Mouse (Mus musculus) WW6 (cell line): Measurements from ENCODE around the gene Focad.

ENCODE experiments used
- DNase-seq: peaks from one replicate; pipeline ENCODE4 v3.0.0-alpha.2; 2013; ENCODE audit warnings: low read depth, low spot score

Focad gene

DNA sequence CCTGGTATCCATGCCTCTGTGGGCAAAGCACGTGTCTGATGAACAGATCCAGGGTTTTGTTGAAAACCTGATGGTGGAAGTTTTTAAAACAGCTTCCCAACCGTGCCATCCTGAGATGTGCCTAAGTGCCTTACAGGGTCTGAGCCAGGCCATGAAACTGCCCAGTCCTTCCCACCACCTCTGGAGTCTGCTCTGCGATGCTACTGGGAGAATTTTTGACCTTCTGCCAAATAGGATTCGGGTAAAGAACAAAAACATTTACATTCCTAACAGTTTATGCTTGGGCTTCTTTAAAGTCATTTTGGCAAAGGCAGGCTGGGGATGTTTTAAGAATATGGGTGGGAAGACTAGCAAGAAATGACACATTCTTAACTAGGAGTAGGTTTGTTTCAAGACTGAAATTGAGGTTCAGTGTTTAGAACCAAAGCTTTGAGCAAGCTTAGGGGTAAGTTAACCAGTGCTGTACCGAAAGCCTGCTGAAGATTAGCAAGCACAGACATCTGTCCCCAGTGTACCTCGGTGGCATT lies 302.6 kb downstream of the Focad start:
- no peak for DNase-seq

DNA sequence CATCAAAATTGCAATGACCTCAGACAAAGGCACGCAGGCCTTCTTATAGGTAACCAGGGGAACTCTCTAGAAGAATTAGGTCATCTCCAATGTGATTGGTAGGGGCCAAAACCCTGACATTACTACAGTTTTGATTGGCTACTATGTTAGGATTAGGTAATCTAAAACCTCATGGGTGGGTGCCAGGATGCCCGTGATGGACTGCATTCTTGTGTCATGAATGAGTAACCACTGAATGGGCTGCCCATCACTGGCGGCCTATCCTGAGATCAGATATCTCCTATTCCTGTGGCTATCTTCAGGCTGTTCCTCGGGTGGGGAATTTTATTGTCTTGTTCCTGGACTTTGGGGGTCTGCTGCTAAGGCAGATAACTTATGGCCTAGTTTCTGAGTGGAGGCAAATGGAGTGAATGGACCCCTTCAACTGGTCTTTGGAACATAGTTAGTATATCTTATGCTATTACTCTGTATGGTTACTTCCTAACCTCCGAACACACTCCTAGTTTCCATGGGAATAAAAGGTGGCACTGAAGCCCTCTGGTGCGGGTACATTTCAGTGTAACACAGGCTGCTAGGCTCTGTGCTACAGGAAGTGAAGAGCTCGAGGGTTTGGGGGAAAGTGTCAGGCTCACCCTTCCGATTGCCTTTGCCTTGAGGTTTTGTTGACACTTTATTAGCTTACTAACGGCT lies 306.0 kb downstream of the Focad start:
- DNase-seq = no peak

DNA sequence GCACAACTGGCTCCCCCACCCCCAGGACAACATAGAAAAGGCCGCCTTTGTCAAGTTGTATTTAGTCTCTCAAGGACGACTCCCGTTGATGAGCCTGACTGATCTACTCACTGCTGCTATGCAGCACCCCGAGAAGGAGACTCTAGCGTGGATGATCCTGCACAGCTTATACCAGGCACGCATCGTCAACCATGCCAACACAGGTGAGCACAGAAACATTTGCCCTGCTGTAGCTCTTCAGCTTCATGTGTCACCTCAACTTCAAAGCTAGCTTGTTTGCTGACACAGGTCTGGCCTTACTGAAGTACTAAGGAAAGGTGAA lies 306.5 kb downstream of the Focad start:
- DNase-seq = no peak

DNA sequence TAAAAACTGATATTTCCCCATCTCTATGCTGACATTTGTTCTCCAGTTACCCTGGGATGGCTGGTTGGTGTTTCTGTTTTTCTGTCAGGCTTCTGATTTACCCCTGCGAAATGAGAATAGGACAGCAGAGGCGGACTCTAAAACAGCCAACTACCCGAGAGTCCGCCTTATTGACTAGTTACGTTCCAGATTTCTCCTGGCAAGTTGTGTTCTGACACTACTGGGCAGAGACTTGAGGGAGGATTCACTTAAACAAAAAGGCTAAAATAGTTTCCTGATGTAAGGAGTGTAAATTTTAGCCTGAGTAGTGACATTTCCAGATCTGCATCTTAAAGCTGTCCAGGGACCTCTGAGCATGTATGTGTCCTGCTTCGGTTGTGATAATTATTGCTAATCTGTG lies 308.5 kb downstream of the Focad start:
- DNase-seq = no peak

DNA sequence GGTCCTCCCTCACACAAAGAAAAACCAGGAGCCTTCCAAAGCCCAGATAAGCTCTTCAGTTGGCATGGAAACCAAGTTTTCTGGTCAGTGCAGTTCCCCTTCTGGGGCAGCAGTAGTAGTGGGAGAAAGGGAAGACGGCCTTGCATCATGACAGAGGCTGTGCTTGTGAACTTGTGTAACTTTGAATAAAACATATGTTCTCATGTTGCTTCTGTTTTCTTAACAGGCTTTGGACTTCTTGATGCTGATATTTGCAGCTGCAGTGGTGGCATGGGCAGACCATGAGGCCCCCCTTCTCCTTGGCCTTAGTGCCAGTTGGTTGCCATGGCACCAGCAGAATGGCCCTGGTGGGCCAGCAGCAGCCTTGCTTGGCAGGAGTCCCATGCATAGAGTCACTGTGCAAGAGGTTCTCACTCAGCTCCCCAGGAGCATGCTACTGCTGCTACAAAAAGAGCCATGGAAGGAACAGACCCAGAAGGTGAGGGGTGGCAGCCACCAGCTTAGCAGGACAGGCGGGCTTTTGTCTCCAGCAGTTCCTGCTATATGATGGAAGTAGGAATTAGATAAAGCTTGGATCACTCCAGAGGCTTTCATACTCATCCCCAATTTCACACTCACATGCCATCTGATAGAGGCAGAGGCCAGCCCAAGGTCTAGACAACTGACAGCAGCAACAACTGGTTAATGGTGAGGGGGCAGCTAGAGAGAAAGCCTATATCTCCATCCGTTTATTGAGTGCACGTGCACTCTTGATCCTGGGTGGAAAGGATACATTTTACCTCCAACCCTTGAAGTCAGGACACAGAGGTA lies 312.7 kb downstream of the Focad start:
- DNase-seq = no peak

DNA sequence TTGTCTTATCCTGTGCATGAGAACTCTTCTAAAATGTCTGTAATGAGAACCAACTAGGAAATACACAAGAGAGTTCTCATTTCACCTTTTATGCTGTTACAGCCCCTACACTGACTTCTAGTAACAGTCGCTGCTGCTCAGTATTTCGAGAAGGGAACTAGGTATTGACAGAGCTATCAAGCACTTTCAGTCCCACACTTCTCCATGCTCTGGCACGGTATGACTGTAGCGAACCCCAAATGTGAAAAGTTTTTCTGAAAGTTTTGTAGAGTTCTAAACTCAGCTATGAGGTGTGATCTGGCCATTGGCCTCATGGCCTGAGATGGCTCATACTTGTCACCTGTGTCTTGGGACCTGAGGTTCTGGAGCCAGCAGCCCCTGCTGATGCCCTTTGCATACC lies 314.9 kb downstream of the Focad start:
- DNase-seq = no peak

DNA sequence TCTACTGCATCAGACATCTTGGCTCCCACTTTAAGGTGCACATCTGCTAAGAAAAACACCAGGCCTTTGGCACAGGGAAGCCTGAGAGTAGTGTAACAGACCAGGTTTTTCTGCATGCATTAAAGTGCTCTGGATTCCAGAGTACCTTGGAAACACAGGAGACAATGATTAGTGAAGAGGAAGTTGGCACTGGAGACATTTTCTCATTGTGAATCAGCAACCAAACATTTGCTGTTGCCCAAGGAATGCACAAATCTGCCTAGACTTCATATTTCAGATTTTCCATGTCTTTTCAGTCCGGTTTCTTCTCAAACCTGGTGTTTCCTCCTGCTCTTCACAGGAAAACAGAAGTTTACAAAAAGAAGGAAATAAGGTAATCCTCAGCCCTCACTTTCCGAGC lies 317.9 kb downstream of the Focad start:
- no peak for DNase-seq

DNA sequence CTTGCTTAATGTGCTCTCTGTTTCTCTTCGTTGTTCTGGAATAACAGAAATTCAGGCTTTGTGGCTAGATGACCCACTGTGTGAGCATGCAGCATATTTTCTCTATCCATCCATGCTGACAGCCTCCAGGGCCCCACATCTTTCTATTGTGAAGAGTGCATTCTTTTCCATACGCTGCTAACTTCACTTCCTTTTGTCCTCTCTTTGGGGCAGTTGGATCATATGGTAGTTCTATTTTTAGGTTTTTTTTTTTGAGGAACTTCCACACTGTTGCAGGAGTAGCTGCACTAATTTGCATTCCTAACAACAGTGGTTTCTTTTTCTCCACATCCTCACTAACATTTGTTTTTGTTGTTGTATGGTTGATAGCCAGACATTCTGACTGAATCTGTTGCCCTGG lies 320.6 kb downstream of the Focad start:
- no peak for DNase-seq

DNA sequence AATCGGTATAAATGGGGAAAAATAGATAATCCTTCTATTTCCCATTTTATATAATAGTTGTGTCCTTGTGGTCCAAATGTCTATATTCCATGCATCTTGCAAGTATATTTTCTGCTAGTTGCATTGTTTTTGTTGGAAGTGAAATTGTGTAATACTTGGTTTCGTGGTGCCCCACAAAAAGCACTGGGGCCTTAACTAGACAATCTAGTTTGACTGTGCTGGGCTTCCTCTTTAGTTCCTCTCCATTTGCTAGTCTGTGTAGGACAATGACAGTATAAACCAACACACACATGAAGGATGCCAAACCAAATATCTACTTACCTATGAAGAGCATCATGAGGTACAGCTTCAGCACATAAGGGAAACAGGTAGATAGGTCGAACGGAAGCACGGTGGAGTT lies 324.9 kb downstream of the Focad start:
- no peak for DNase-seq

DNA sequence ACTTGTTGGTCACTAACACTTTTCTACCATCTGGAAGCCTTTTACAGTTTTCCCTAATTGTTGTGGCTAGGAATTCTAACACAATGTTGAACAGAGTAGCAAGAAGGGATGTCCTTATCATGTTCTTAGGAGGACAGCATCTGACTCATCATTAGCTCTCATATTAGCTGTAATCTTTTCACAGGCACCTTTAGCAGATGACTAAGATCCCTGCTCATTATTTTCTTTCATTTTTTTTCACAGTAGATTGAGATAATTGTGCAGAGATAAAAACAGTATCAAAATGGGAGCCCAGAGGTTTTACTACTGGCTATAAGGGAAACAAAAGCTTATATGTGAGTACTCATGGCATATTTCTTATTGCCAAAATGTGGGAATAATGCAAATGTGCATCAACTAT lies 330.1 kb downstream of the Focad start:
- no peak for DNase-seq

DNA sequence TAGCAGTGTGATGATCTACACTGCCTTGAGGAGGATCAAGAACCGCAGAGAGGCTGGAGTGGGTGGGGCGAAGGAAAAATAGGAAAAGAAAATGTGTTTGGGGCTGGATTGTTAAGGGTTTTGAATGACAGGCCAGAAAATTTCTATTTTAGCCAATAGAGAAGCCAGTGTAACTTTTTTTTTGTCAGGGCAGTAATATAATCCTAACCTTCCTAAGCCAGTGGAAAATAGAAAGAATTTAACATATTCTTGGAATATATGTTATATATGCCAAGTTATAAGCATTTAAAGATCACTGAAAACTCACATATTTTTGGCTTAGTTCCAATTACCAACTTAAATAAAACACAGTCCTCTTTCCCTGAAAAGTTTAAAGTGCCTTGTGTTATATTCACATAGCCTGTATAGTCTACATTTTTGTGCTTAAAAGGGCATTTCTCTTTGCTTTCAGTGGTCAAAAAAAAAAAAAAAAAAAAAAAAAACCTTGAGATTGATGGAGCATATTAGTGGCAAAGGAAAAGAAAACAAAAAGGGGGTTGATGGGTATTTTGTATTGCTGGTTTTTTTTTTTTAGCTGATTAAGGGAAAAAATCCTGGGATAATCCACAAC lies 333.3 kb downstream of the Focad start:
- no peak for DNase-seq

DNA sequence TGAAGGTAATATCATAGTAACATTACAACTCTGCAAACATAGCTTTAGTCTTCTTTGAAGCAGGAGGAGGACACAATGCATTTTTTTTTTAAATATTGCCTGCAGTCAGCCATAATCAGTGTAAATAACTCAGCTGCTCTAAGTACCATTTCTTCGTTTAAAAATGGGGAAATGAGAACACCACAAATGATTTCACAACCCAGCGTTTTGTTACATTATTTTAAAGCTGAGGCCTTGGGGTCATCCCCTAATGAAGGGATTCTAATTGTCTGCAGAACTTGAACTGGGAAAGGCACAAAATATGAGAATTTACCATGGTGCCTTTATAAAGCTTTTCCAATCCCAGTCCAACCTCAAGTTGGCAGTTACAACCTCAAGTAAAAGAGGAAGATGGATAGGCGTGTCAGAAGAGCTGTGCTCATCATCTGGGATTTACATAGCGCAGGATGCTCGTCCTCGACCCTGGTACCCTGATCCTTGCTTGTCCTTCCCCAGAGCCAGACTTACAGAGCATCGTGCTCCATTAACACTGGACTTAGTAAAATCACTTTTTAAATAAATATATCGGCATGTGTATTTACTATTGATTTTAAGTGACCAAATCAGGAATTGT lies 338.1 kb downstream of the Focad start:
- no peak for DNase-seq

DNA sequence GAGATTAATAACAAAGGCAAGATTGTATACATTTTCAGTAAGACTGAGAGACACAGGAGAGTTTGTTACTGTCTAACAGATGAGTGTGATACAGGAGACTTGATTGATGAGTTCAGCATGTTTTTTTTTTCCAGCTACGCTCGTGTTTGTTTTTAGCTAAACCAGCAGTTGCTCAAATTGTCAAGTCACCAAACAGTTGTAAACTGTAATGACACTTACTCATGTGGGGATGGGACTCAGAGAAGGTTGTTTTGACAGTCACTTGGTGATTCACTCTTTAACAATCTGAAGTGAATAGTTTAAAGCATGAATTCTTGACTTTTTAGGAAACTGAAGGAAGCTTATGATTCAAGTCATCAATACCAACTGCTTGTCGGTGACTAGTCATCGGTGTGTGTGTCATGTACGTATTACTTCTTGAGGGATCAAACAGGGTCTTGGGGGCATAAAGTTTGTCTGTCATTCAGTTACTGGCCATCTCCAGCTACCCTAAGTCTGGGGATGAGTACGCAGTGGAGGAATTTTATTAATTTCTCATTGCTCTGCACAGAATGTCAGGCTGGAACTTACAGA lies 342.2 kb downstream of the Focad start:
- DNase-seq = no peak

DNA sequence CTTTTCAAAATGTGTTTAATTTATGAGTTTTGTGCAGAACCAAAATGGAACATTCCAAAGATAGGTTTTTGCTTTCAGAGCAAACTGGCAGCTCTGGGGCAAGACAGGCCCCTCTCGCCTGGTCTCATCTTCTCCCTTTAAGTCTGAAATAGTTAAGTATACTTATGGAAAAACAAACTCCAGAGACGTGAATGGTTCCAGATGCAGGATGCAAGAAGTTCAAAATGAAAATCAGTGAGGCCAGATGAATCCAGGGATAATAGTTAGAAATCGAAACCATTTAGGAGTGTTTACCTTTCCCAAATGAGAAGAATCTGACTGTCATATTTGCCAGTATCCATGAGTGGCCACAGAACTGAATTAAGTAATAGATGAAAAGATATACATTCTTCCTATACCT lies 342.7 kb downstream of the Focad start:
- no peak for DNase-seq

DNA sequence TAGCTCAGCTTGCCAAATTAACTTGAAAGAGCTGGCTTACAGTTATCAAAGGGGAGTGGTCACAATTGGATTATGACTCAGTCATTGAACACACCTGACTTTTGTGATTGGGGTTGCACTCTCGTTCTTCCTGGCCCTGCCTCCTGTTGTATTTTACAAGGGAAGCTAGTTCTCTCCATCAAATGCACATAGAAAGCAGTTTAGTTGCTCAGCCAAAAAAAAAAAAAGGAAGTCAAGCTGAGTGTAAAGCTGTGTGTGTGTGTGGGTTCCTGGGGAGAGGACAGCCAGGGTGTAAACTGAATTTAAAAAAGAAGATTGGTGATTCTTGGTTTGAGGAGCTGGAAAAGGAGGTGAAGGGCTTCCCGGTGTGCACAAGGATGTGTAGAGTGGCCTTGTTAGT lies 343.5 kb downstream of the Focad start:
- DNase-seq = no peak

DNA sequence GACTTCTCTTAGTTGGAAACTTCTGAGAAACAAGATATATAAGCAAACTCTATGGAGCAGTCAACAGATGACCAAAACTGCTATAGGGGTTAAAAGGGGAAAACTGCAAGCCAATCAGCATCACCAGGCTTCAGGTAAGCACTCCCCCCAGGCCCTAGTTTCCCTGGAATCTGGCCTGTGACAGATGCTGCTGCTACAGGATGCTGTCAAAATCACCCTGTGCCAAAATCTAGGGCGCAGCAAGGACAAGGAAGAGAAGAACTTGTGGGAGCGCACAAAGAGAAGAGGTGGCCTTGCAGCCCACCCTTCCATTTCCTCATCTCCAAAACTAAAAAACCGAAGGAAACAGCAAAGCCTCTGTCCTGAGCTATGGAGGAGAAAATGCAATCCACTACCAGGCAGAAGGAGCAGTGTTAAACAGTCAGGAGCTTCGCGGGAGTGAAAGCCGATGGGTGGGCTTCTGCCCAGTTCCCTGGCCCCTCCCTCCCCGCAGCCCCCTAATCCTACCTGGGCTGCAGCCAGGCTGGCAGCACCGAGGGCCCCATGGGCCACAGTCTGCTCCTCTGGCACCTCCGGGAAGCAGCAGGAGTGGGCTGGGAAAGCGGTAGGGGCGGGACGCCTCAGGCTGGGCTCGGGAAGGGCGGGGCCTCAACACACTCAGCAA lies 344.0 kb downstream of the Focad start, which contains the start of gene Hacd4:
TSS of gene Hacd4 (minus strand) at position 603 of the 664 bp plus-strand sequence.
- no peak for DNase-seq

DNA sequence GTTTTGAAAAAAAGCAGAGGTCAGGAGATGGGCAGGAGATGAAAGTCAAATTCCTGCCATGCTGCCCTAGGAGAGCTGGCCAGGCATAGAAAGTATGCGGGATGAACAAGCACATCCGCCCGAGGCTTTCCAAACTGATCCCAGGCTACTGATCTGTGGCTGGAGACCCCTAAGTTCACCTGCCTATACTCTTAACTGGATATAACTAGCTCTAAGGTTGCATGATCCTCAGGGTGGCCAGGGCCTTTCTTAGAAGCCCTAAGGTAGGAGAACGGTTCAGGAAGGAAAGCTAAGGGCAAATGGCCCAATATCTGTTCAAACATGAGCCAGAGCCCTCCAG lies 344.5 kb downstream of the Focad start:
- no peak for DNase-seq

DNA sequence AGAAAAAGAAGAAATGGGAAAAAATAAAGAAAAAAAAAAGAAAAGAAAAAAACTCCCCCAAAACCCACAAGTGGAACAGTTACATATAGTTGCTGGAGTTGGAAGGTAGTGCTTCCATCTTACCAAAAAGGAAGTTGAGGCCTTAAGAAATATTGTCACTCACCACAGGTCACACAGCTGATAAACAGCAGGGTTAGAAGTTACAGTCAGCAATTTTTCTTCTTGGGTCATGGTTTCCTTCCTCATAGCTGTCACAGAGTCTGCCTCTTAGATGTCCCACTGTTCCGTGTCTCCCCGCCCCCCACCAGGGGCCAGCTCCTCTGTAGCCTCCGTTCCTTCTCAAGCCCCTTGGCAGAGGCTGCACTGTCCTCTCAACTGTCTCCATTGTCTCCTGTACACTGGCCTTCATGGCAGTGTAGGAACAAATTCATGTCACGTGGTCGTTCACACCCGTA lies 345.3 kb downstream of the Focad start:
- no peak for DNase-seq

DNA sequence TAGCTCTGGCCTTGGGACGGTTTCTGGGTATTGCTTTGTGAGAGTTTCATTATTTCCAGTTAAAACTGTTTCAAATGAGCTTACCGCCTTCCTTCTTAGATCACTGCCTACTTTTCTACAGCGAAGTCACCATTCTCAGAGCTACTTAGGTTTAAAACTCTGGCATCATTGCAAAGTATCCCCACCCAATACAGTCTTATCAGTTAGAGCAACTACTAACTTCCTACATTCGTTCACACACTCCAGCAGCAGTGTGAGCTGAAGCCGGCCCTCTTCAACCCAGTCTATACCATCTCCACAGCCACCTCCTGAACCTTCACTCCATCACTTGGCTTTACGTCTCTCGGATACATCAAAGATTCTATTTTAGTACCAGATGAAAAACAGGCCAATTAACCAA lies 346.4 kb downstream of the Focad start:
- DNase-seq = no peak

DNA sequence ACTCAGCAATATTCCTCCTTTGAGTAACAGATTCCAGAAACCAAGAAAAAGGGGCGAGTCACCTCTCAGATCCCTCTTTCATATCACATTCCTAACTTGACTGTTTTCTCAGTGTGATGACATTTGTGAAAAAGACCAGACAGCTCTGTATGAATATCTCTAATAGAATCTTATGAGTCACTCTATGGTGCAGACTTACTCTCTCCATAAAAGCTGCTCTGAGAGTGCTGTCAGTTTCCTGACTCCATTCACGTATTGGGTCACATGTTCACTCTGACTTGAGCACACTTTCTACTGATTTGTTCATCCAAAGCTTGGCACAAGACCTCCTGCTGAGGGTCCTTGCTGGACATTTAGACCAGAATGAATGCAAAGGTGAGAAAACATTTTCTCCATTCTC lies 354.5 kb downstream of the Focad start:
- DNase-seq = no peak

DNA sequence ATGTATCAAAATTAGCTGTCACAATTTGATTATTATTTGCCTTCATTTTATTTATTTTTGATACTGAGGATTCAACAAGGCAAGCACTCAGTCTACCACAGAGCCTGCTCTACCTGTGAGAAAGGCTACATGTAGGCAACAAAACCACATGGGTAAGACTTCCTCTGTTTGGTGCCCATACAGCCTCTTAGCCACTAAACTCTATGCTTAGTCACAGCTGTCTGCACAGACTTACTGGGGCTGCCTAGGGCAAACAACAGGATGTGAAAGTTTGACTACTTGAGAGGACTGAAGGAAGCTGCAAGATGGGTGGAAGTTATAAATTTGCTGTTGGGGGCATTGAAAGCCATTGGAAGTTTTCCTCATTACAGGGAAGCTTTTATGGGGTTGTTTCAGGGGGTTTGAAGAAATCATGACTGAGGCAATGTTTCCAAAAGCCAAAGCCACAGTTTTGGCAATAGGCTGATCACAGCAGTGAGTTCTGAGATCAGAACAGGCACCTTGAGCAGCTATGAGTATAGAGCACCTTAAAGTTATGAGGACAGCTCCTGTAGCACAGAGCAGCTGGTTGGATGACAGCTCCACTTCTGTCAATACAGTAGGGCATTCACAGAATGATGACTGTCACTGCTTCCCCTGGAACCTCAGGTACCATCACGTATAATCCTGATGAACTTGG lies 355.8 kb downstream of the Focad start:
- no peak for DNase-seq
